Mouse (Mus musculus) olfactory bulb, adult 2 months (tissue): ENCODE measurements around the gene Capn10.

Experiments used
- CTCF ChIP-seq: fragments of 200-500 bp; IDR thresholded peaks from 2 replicates; pipeline ENCODE4 v1.5.1; 2012; ENCODE audit warnings: low read depth, mild to moderate bottlenecking, low read length, moderate library complexity; ENCODE audit not compliant: insufficient read depth
- POLR2A ChIP-seq: fragments of 200-500 bp; IDR thresholded peaks from 2 replicates; pipeline ENCODE4 v1.6.1; 2012; ENCODE audit warnings: mild to moderate bottlenecking, low read depth, low read length, moderate library complexity; ENCODE audit not compliant: insufficient read depth

- TF ChIP-seq POLR2A (no peak), CTCF (no peak)
Observed at GRCm38 (mm10) chr1:92930171-92930706, 3.9 kb upstream of the Capn10 start.
